Mouse (Mus musculus): ENCODE measurements around the gene Hist1h4n. TPM values are rescaled to one million over a fixed set of nuclear protein-coding genes. Genes with fewer than 3 reads are reported as not detected.
"Not testable (repeated sequence)": the region's sequence is repeated elsewhere in the genome, so short reads cannot be mapped to it uniquely, and the experiment has no call there.

Gene Hist1h4n
- polyA plus RNA-seq, 1 experiment from 2014 or later = 11.5 TPM

DNA sequence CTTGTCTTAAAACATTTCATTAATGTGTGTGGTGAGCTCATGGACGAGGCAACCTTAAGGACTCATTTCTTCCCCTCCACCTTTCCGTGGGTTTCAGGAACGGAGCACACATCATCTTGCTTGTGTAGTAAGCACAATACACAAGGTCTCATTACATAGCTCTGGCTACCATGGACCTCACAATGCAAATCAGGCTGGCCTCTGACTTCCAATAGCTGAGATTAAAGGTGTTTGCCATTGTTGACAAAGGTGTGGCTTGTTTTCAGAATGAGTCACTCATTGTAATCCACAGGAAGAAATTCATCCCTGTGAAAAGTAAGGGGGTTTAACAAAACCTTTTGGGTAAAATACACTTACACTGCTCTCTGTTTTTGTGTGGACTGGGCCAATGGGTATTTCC is 3.5 kb downstream of the Hist1h4n start:
- Histone ChIP-seq H3K36me3 (no peaks in the 10 kb centered on the region), H3K27ac (peak overlapping the region; percentile 53; the same call in 1 of the 2 replicates), H3K4me1 (no peaks in the 10 kb centered on the region), H3K27me3 (ENCODE audit: low read depth, poor library complexity, severe bottlenecking) (no peaks in the 10 kb centered on the region), H3K9me3 (replicated peaks) (no peaks in the 10 kb centered on the region), H3K4me3 (no peak overlapping the region)
- WGBS = 84% methylated on average over 3 of the region's 3 CpGs
- no peak for DNase-seq (ENCODE audit: low spot score)

DNA sequence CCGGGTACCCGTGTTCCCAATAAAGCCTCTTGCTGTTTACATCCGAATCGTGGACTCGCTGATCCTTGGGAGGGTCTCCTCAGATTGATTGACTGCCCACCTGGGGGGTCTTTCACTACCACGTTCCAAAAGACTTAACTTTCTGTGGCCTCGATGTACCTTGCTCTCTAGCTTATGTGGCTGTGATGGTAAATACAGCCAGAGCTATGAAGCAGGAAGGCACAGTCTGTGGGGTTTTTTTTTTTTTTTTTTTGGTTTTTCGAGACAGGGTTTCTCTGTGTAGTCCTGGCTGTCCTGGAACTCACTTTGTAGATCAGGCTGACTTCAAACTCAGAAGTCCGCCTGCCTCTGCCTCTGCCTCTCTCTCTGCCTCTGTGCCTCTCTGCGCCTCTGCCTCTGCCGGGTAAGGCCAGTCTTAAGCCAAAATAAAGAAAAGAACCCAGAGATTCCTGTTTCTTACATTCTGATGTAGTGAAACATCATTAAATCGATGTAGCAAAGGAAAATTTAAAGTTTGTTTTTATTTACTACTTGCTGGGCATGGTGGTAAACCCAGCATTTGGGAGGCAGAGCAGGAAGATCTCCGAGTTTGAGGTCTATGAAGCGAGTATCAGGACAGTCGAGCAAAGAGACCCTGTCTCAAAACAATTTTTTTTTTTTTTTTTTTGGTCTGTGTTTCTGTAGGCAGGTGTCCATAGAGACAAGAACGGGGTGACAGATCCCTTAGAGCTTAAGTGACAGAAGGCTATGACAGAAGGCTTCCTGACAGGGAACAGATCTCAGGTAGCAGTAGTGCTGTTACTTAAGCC is 11.7 kb downstream of the Hist1h4n start:
- DNase-seq (ENCODE audit: low spot score); H3K4me1 ChIP-seq; H3K27me3 ChIP-seq (ENCODE audit: low read depth, poor library complexity, severe bottlenecking); H3K4me3 ChIP-seq; H3K27ac ChIP-seq; H3K36me3 ChIP-seq; H3K9me3 ChIP-seq (replicated peaks): not testable (repeated sequence)
- 88% methylated on average over 8 of the region's 16 CpGs for WGBS

DNA sequence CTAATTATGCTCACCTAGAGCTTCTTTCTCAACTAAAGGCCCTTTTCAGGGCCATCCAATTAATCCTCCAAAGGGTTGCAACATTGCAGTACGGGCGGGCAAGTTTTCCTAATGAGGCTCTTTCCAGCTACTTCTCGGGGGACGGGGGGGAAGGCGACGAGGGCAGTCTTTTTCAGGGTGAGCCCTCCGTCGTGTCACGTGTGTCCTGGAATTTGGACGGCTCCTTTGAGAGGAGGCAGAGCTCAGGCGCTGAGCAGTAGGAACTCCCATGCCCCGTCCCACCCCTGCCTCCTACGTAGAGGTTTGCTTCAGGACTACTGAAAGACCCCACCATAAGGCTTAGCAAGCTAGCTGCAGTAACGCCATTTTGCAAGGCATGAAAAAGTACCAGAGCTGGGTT is 19.9 kb downstream of the Hist1h4n start:
- WGBS = 0% methylated on average over 14 of the region's 14 CpGs
- not testable (repeated sequence) for H3K4me1 ChIP-seq; DNase-seq (ENCODE audit: low spot score); H3K36me3 ChIP-seq; H3K9me3 ChIP-seq (replicated peaks); H3K27me3 ChIP-seq (ENCODE audit: low read depth, poor library complexity, severe bottlenecking)
- peak overlapping the region; percentile 30 for H3K4me3 ChIP-seq
- H3K27ac ChIP-seq = peak overlapping the region; percentile 61; the same call in 1 of the 2 replicates

DNA sequence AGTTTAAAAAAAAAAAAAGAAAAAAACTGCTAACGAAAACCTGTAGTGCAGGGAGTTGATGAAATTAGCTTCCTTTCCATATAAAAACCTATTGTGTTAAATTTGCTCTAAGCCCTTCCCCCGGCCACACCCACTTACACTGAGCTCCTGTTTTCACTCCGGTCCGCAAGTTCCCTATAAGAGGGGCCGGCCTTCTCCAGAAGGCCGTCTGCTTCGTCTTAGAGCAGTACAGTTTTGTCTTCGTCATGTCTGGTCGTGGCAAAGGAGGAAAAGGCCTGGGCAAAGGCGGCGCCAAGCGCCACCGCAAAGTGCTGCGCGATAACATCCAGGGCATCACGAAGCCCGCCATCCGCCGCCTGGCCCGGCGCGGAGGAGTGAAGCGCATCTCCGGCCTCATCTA is 20.5 kb downstream of the Hist1h4n start, which contains the start of gene Hist1h4m:
TSS of gene Hist1h4m (plus strand) at position 208 of the 400 bp plus-strand sequence.
- not testable (repeated sequence) for DNase-seq (ENCODE audit: low spot score); H3K36me3 ChIP-seq; H3K9me3 ChIP-seq (replicated peaks); H3K4me1 ChIP-seq; H3K27me3 ChIP-seq (ENCODE audit: low read depth, poor library complexity, severe bottlenecking)
- WGBS = no CpG with 5 or more reads among the region's 24 CpGs
- Histone ChIP-seq H3K4me3 (peak within 1 kb of the TSS; percentile 30), H3K27ac (peak within 1 kb of the TSS; percentile 61; the same call in 1 of the 2 replicates)

DNA sequence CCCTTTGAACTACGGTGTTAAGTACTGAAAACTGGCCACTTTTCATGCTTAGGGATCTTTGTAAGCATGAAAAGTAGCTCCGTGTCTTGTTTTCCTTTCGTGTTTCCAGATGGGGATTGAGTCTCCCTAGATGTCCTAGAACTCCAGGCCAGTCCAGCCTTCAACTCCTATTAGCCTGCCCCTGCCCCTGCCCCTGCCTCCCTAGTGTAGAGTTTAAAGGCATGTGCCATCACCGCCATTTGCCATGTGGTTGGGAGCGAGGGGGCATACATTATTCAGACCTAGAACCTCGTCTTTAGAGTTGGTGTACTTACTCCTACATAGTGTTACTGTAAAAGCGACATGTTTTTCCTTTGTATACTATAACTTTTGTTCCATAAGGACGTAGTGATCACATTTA is 20.9 kb downstream of the Hist1h4n start:
- no CpG with 5 or more reads among the region's 8 CpGs for WGBS
- H3K9me3 ChIP-seq (replicated peaks); H3K27ac ChIP-seq; H3K36me3 ChIP-seq; H3K4me3 ChIP-seq; H3K27me3 ChIP-seq (ENCODE audit: low read depth, poor library complexity, severe bottlenecking); H3K4me1 ChIP-seq; DNase-seq (ENCODE audit: low spot score): not testable (repeated sequence)

DNA sequence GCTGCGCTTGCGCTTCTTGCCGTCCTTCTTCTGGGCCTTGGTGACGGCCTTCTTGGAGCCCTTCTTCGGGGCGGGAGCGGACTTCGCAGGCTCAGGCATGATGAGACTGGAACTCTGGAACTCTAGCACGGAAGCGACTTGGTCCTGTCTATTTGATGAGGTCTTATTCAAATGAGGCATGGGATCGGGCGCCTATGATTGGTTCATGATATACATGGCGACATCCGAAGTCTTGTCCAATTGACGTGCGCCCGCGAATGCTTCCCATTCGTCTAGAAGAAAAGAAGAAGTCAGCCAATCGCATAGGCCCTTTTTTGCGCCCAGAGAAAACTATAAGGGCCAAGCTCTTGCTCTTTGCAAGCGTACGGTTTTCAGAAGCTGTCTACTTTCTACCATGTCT is 21.9 kb downstream of the Hist1h4n start, which contains the start of the genes Hist1h2bq and Hist1h2ao:
TSS of gene Hist1h2bq (minus strand) at position 125 of the 400 bp plus-strand sequence.
TSS of gene Hist1h2ao (plus strand) at position 393 of the 400 bp plus-strand sequence.
- H3K27ac ChIP-seq; H3K9me3 ChIP-seq (replicated peaks); H3K27me3 ChIP-seq (ENCODE audit: low read depth, poor library complexity, severe bottlenecking); H3K4me1 ChIP-seq; DNase-seq (ENCODE audit: low spot score); H3K4me3 ChIP-seq; H3K36me3 ChIP-seq: not testable (repeated sequence)
- WGBS = no CpG with 5 or more reads among the region's 23 CpGs

DNA sequence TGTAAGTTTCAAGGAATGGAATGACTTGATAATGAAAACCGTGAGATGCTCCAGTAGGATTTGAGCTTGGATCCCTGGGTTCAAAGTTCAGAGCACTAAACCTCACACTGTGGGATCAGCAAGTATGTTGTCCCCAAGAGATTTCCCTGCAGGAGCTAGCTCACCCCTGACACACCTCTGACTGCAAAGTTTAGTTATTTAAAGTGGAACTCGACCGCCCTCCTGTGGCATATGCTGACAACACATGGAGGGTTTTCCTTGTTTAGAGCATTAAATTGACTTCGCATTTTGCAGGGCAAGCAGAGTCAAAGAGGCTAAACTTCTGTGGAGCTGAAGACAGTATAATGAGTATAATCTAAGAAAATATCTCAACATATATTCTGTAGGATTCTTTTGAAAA is 28.9 kb downstream of the Hist1h4n start:
- not testable (repeated sequence) for H3K4me1 ChIP-seq; H3K27ac ChIP-seq; H3K9me3 ChIP-seq (replicated peaks); DNase-seq (ENCODE audit: low spot score); H3K4me3 ChIP-seq; H3K27me3 ChIP-seq (ENCODE audit: low read depth, poor library complexity, severe bottlenecking); H3K36me3 ChIP-seq
- no CpG with 5 or more reads among the region's 4 CpGs for WGBS

DNA sequence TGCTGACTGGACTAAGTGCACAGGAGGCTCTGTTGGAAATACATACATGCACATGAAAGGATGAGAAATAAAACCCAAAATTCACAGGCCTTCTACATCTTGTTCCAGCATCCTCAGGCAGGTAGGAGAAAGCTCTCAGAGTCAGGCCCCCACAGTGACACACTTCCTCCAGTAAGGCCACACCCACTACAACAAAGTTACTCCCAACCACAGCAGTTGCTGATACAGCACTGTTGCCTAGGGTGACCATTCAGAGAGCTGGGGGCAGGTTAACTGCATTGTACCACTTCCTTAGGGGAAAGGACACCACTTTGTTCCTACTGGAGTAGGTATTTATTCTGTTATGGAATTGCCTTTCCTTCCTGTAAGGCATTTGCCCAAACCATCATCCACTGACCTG is 34.8 kb downstream of the Hist1h4n start:
- H3K36me3 ChIP-seq = not testable (repeated sequence)

DNA sequence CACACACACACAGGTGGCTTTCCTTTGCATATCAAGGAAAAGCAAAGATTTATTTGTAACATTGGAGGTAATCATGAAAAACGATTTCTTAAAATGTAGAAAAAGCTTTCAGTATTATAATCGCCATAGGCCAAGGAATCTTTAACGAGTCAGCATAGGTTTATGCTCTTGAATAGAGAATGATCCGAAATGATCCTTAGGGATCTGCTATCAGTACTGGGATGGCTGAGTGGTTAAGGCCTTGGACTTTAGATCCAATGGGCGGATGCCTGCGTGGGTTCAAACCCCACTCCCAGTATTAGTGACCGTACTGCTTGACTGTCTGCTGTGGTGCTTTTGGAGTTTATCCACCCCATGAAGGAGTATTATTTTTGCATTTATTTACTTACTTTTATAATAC is 36.4 kb downstream of the Hist1h4n start:
- Histone ChIP-seq H3K27me3 (ENCODE audit: low read depth, poor library complexity, severe bottlenecking) (no peaks in the 10 kb centered on the region), H3K9me3 (replicated peaks) (no peaks in the 10 kb centered on the region), H3K4me1 (peaks cover 6% of the 10 kb centered on the region), H3K27ac (no peak overlapping the region), H3K4me3 (no peak overlapping the region), H3K36me3 (no peaks in the 10 kb centered on the region)
- 96% methylated on average over 7 of the region's 7 CpGs for WGBS
- DNase-seq (ENCODE audit: low spot score) = no peak

More for the DNA sequence above, 34.8 kb downstream of the Hist1h4n start:
- H3K9me3 ChIP-seq (replicated peaks); H3K27ac ChIP-seq; DNase-seq (ENCODE audit: low spot score); H3K4me1 ChIP-seq; H3K27me3 ChIP-seq (ENCODE audit: low read depth, poor library complexity, severe bottlenecking); H3K4me3 ChIP-seq: not testable (repeated sequence)

DNA sequence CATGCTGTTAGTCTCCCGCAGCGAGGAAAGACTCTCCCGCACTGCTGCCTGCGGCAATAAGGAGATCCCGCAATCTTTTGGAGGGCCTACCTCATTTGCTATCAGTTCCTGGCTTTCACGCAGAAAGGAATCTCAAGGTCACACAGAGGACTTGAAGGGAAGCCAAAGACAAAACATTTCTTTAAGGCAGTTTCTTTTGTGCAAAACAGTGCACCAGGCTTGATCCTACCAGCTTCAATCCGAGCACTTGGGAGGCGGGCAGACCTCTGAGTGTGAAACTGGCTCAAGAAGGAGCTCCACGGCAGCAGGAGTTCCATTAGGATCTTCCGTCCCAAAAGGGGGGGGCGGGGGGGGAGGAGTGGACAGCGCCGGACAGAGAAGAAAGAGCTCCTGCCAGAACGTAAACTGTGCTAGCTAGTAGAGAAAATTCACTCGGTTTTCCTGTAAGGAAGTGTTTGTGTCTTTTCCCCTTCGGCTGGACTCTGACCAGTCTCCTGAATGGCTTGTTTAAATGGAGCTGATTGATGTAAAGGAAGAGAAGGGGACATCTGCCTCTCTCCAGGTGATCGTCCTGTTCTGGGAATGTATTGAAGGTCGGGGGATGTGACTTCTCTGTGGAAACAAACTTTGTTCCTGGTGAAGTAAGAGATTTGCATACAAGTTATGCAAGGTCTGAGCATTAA is 41.3 kb downstream of the Hist1h4n start:
- Histone ChIP-seq H3K27ac (peak overlapping the region; percentile 84), H3K36me3 (no peaks in the 10 kb centered on the region), H3K4me1 (peaks cover 26% of the 10 kb centered on the region), H3K4me3 (peak overlapping the region; percentile 38), H3K9me3 (replicated peaks) (no peaks in the 10 kb centered on the region), H3K27me3 (ENCODE audit: low read depth, poor library complexity, severe bottlenecking) (no peaks in the 10 kb centered on the region)
- WGBS = 9% methylated on average over 18 of the region's 18 CpGs
- peak; percentile 46 for DNase-seq (ENCODE audit: low spot score)

DNA sequence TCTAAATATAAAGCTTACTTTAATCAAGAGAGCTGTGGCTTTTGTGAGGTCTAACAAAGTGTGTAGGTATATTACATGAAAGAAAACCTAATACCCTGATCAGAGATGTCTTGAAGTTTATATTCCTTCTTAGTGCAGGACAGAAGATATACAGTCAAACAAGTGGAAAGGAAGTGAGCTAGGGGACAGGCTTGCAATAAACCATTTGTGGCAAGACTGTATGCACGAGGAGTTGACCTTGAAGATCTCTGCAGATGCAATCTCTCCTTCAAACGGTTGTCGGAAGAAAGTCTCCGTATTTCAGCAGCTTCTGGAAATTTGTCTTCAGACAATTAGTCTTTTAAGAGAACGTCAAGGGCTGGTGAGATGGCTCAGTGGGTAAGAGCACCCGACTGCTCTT is 42.1 kb downstream of the Hist1h4n start:
- Histone ChIP-seq H3K27ac (peak overlapping the region; percentile 93; the same call in 1 of the 2 replicates), H3K4me3 (no peak overlapping the region), H3K9me3 (replicated peaks) (no peaks in the 10 kb centered on the region), H3K36me3 (no peaks in the 10 kb centered on the region), H3K27me3 (ENCODE audit: low read depth, poor library complexity, severe bottlenecking) (no peaks in the 10 kb centered on the region), H3K4me1 (peaks cover 26% of the 10 kb centered on the region)
- DNase-seq (ENCODE audit: low spot score) = peak; percentile 30
- 54% methylated on average over 6 of the region's 6 CpGs for WGBS

DNA sequence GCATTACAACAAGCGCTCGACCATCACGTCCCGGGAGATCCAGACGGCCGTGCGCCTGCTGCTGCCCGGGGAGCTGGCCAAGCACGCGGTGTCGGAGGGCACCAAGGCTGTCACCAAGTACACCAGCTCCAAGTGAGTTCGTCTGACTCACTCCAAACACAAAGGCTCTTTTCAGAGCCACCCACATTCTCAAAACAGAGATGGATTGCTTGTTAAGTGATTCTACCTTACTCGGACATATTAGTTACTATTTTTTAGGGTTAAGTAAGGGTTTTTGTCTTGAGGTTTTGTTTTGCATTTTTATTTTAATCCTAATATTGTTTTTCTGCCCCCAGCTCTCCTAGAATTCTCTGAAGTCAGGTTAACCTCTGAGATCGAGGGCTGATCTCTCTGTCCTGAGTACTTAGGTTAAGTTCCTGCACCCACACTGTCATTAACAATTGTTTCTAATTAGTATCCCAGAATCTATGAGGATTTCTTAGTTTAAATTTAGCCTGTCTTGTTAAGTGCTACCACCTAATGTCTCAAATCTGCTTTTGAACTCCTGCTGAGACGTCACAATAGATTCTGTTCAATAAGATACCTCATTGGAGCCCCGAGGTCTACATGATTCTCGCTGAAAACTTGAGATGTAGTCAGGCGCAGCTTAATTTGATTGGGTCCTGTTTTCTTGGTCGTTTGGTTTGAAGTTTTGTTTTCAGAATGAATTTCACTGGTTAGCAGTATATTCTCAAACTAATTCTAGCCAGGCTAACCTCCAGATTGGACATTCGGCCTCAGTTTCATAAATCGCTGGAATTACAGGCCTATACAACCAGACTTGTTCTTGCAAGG is 44.0 kb downstream of the Hist1h4n start:
- H3K27ac ChIP-seq = peak overlapping the region; percentile 93
- 17% methylated on average over 16 of the region's 21 CpGs for WGBS
- peaks cover 36% of the 10 kb centered on the region for H3K4me1 ChIP-seq
- H3K27me3 ChIP-seq (ENCODE audit: low read depth, poor library complexity, severe bottlenecking) = no peaks in the 10 kb centered on the region
- peak; percentile 34 for DNase-seq (ENCODE audit: low spot score)
- no peaks in the 10 kb centered on the region for H3K36me3 ChIP-seq
- no peaks in the 10 kb centered on the region for H3K9me3 ChIP-seq (replicated peaks)
- H3K4me3 ChIP-seq = peak overlapping the region; percentile 49

Data from limb, embryonic 10.5 days (tissue).